Mouse (Mus musculus) myocyte (in vitro differentiated cells): ENCODE results near the gene Slc35b2. TPM values are rescaled to one million over a fixed set of nuclear protein-coding genes. Genes with fewer than 3 reads are reported as not detected.
A peak's percentile ranks its signal among the peaks of the same experiment; 100 is the strongest.

ENCODE experiments used
- H3K27me3 ChIP-seq: one replicate; pipeline ENCODE4 v1.6.1; 2011; ENCODE audit not compliant: control insufficient read depth, insufficient read depth, insufficient read length
- H3K36me3 ChIP-seq: one replicate; pipeline ENCODE4 v1.6.1; 2011; ENCODE audit not compliant: control insufficient read depth, insufficient read depth
- H3K4me2 ChIP-seq: one replicate; pipeline ENCODE4 v1.6.1; 2011; ENCODE audit warnings: low read depth, control low read depth
- H3K4me3 ChIP-seq: one replicate; pipeline ENCODE4 v1.5.1; 2011; ENCODE audit warnings: mild to moderate bottlenecking, control low read depth, moderate library complexity
- H3K79me2 ChIP-seq: one replicate; pipeline ENCODE4 v1.6.1; 2011; ENCODE audit not compliant: control insufficient read depth, insufficient read depth
- H3ac ChIP-seq: one replicate; pipeline ENCODE4 v1.6.1; 2011; ENCODE audit not compliant: control insufficient read depth, insufficient read length
- CEBPB ChIP-seq: IDR thresholded peaks from 2 replicates; pipeline ENCODE4 v1.6.1; 2011; ENCODE audit warnings: mild to moderate bottlenecking, moderate library complexity; ENCODE audit not compliant: poor library complexity, insufficient read depth, severe bottlenecking
- E2F4 ChIP-seq: IDR thresholded peaks from one replicate; pipeline ENCODE4 v1.6.1; 2011; ENCODE audit warnings: mild to moderate bottlenecking, control low read depth, moderate library complexity; ENCODE audit not compliant: insufficient read depth
- MAX ChIP-seq: IDR thresholded peaks from one replicate; pipeline ENCODE4 v1.6.1; 2011; ENCODE audit warnings: low read depth, mild to moderate bottlenecking, control low read depth
- MYOD1 ChIP-seq, 3 experiments: IDR thresholded peaks; one replicate each; pipeline ENCODE4 v1.6.1; 2011; ENCODE audit warnings: control low read depth in 2 of 3, low read depth in 2 of 3, mild to moderate bottlenecking in 2 of 3, moderate library complexity in 1 of 3; ENCODE audit not compliant: insufficient read length in 2 of 3, control insufficient read depth in 1 of 3
- MYOG ChIP-seq, 3 experiments: IDR thresholded peaks; one replicate each; pipeline ENCODE4 v1.6.1; 2011; ENCODE audit warnings: control low read depth in 2 of 3, low read depth in 2 of 3, mild to moderate bottlenecking in 2 of 3; ENCODE audit not compliant: insufficient read length in 2 of 3, control insufficient read depth in 1 of 3, insufficient read depth in 1 of 3
- POLR2A ChIP-seq: IDR thresholded peaks from one replicate; pipeline ENCODE4 v1.6.1; 2011; ENCODE audit warnings: low read depth, mild to moderate bottlenecking, control low read depth, moderate library complexity; ENCODE audit not compliant: insufficient read length
- POLR2AphosphoS2 ChIP-seq: IDR thresholded peaks from one replicate; pipeline ENCODE4 v1.6.1; 2011; ENCODE audit warnings: low read depth, control low read depth; ENCODE audit not compliant: insufficient read length
- REST ChIP-seq: IDR thresholded peaks from one replicate; pipeline ENCODE4 v1.6.1; 2011; ENCODE audit warnings: mild to moderate bottlenecking, control low read depth, moderate library complexity; ENCODE audit not compliant: insufficient read depth, insufficient read length
- SRF ChIP-seq: IDR thresholded peaks from one replicate; pipeline ENCODE4 v1.6.1; 2011; ENCODE audit warnings: low read depth; ENCODE audit not compliant: control insufficient read depth, insufficient read length
- TCF12 ChIP-seq: IDR thresholded peaks from one replicate; pipeline ENCODE4 v1.6.1; 2011; ENCODE audit warnings: mild to moderate bottlenecking, control low read depth; ENCODE audit not compliant: poor library complexity, insufficient read depth, severe bottlenecking
- TCF3 ChIP-seq: IDR thresholded peaks from one replicate; pipeline ENCODE4 v1.6.1; 2011; ENCODE audit warnings: low read depth, control low read depth; ENCODE audit not compliant: insufficient read length
- USF1 ChIP-seq: IDR thresholded peaks from one replicate; pipeline ENCODE4 v1.6.1; 2011; ENCODE audit warnings: low read depth, mild to moderate bottlenecking, control low read depth, moderate library complexity
- polyA plus RNA-seq: library from polyadenylated mRNA; unstranded; fragments of >200 nt; fragmentation: generic; extraction: Trizol; gene quantifications from one replicate; pipeline ENCODE4 v1.2.1, GENCODE M21; 2012; ENCODE audit warnings: missing spikeins

Gene Slc35b2
- polyA plus RNA-seq, 1 experiment: 80.1 TPM

- Histone ChIP-seq H3K36me3 (peaks cover 40% of the 10 kb centered on the region), H3K4me3 (no peak overlapping the region), H3ac (no peak overlapping the region), H3K79me2 (no peaks in the 10 kb centered on the region), H3K27me3 (no peaks in the 10 kb centered on the region), H3K4me2 (peak overlapping the region; percentile 26)
- TF ChIP-seq POLR2AphosphoS2: peak; percentile 75
- peak; percentile 56 for TF ChIP-seq POLR2A
- TF ChIP-seq TCF12: no peak
Measured at GRCm38 (mm10) chr17:45584096-45584896, 20.6 kb downstream of the Slc35b2 start.

- no peaks in the 10 kb centered on the region for H3K27me3 ChIP-seq
- H3ac ChIP-seq: no peak overlapping the region
- H3K79me2 ChIP-seq: peaks cover 7% of the 10 kb centered on the region
- peaks cover 46% of the 10 kb centered on the region for H3K36me3 ChIP-seq
- no peak overlapping the region for H3K4me3 ChIP-seq
- H3K4me2 ChIP-seq: no peak overlapping the region
- TF ChIP-seq POLR2A (no peak), TCF3 (no peak), POLR2AphosphoS2 (peak; percentile 58), MYOG (IDR thresholded peaks at IDR 0.05; ENCODE audit: control insufficient read depth in 1 of 3, insufficient read depth in 1 of 3, insufficient read length in 2 of 3, low read depth in 2 of 3) (peak in 1 of 3 experiments; percentile 59), USF1 (no peak), E2F4 (no peak)
Measured at GRCm38 (mm10) chr17:45584939-45585678, 21.4 kb downstream of the Slc35b2 start.

DNA sequence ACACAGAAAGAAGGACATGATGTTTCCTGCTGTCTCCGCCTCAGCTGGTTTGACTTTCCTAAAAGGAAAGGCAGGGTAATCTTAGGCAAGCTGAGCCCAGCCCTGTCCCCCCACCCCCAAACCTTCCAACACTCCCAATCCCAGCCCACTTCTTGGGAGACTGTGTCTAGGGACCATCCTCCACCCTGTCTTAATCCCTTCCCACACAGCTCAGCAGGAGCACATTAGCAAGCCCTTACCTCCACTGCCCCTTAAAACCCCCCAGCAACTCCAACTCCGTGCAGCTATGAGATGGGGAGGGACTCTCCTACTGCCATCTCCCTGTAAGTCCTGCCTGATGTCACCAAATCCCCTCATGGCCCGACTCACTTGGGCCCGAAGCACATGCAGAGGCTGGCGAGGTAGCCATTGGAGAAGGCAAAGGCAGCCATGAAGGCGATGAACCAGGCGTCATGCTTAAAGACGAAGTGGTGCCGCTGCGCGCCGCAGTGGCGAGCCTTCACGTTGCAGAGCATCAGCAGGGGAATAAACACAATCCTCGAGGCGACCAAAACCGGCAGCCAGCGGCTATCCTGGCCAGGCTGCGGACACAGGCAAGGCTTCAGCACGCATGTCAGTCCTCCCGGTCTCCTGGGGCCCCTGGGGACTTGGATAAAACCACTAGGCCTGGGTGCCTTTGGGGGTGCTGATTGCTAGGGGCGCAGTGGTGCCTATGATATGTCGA is 22.2 kb downstream of the Slc35b2 start:
- Histone ChIP-seq H3K4me3 (no peak overlapping the region), H3ac (no peak overlapping the region)

GRCm38 (mm10) chr17:45586449-45586837 is 22.8 kb downstream of the Slc35b2 start:
- no peak overlapping the region for H3K4me3 ChIP-seq
- H3K4me2 ChIP-seq: no peak overlapping the region
- peaks cover 56% of the 10 kb centered on the region for H3K36me3 ChIP-seq
- no peak overlapping the region for H3ac ChIP-seq
- no peaks in the 10 kb centered on the region for H3K27me3 ChIP-seq
- H3K79me2 ChIP-seq: peaks cover 20% of the 10 kb centered on the region
- TF ChIP-seq POLR2AphosphoS2 (no peak), REST (no peak), E2F4 (no peak), TCF3 (no peak)

More for the DNA sequence above, 22.2 kb downstream of the Slc35b2 start:
- Histone ChIP-seq H3K36me3 (peaks cover 51% of the 10 kb centered on the region), H3K79me2 (peaks cover 15% of the 10 kb centered on the region), H3K4me2 (no peak overlapping the region), H3K27me3 (no peaks in the 10 kb centered on the region)
- TF ChIP-seq POLR2A (peak; percentile 18), TCF12 (no peak)

GRCm38 (mm10) chr17:45588370-45588769 is 24.7 kb downstream of the Slc35b2 start:
- no peak overlapping the region for H3K4me2 ChIP-seq
- no peak overlapping the region for H3ac ChIP-seq
- H3K36me3 ChIP-seq: peaks cover 59% of the 10 kb centered on the region
- no peak overlapping the region for H3K4me3 ChIP-seq
- H3K27me3 ChIP-seq: no peaks in the 10 kb centered on the region
- TF ChIP-seq POLR2AphosphoS2: no peak
- no peak for TF ChIP-seq SRF
- no peak for TF ChIP-seq USF1
- TF ChIP-seq MYOG (IDR thresholded peaks at IDR 0.05; ENCODE audit: control insufficient read depth in 1 of 3, insufficient read depth in 1 of 3, insufficient read length in 2 of 3, low read depth in 2 of 3): no peak
- no peak for TF ChIP-seq TCF3
- TF ChIP-seq E2F4: no peak
- TF ChIP-seq REST: no peak
- no peak for TF ChIP-seq TCF12
- no peak for TF ChIP-seq CEBPB
- TF ChIP-seq MYOD1 (IDR thresholded peaks at IDR 0.05; ENCODE audit: control insufficient read depth in 1 of 3, insufficient read length in 2 of 3, low read depth in 2 of 3): no peak
- no peak for TF ChIP-seq POLR2A
- TF ChIP-seq MAX: no peak
- peaks cover 39% of the 10 kb centered on the region for H3K79me2 ChIP-seq
